Mouse (Mus musculus): Measurements from ENCODE around the gene Dlgap4.

GRCm38 (mm10) chr2:156691746-156692145 is 78.2 kb downstream of the Dlgap4 start:
- TF ChIP-seq POLR2A (IDR thresholded peaks at IDR 0.05; ENCODE audit: control insufficient read depth, extremely low read depth, insufficient read depth, low read length, poor library complexity): no peak
- no peak for TF ChIP-seq CTCF (IDR thresholded peaks at IDR 0.05; ENCODE audit: borderline replicate concordance, control insufficient read depth, extremely low read depth, insufficient read depth, low read length, poor library complexity)

Data from thymus, adult 2 months (tissue).